Mouse (Mus musculus) splenic B cell, adult 2 months (primary cell): ENCODE results near the gene Fcrla.

ENCODE experiments used
- DNase-seq: peaks from one replicate; pipeline ENCODE4 v3.0.0-alpha.2; 2011; ENCODE audit warnings: low read depth, low spot score
- H3K27me3 ChIP-seq: 2 replicates; pipeline ENCODE4 v1.6.1; 2012; ENCODE audit warnings: mild to moderate bottlenecking, low read length, moderate library complexity, mixed read lengths; ENCODE audit not compliant: control insufficient read depth, poor library complexity, insufficient read depth, severe bottlenecking
- H3K36me3 ChIP-seq: 2 replicates; pipeline ENCODE4 v1.6.1; 2012; ENCODE audit warnings: mild to moderate bottlenecking, low read length, moderate library complexity, mixed read lengths; ENCODE audit not compliant: control insufficient read depth, poor library complexity, insufficient read depth, severe bottlenecking

Gene Fcrla

GRCm38 (mm10) chr1:170911907-170912660 lies 15.3 kb downstream of the Fcrla start:
- Histone ChIP-seq H3K27me3 (no peaks in the 10 kb centered on the region), H3K36me3 (peaks cover under 1% of the 10 kb centered on the region; the same call in 1 of the 2 replicates)
- no peak for DNase-seq

GRCm38 (mm10) chr1:170908341-170908740 lies 19.0 kb downstream of the Fcrla start:
- no peaks in the 10 kb centered on the region for H3K36me3 ChIP-seq
- no peak for DNase-seq
- no peaks in the 10 kb centered on the region for H3K27me3 ChIP-seq

- DNase-seq = peak; percentile 70
- H3K27me3 ChIP-seq = no peaks in the 10 kb centered on the region
- no peaks in the 10 kb centered on the region for H3K36me3 ChIP-seq
Observed at GRCm38 (mm10) chr1:170907456-170908191, 19.8 kb downstream of the Fcrla start.

- no peaks in the 10 kb centered on the region for H3K27me3 ChIP-seq
- no peaks in the 10 kb centered on the region for H3K36me3 ChIP-seq
- DNase-seq = no peak
Observed at GRCm38 (mm10) chr1:170907111-170907455, 20.3 kb downstream of the Fcrla start.

GRCm38 (mm10) chr1:170903485-170903884 lies 23.9 kb downstream of the Fcrla start:
- Histone ChIP-seq H3K27me3 (no peaks in the 10 kb centered on the region), H3K36me3 (no peaks in the 10 kb centered on the region)
- DNase-seq = no peak

- DNase-seq = peak; percentile 92
- no peaks in the 10 kb centered on the region for H3K27me3 ChIP-seq
- H3K36me3 ChIP-seq = no peaks in the 10 kb centered on the region
Observed at GRCm38 (mm10) chr1:170901536-170902238, 25.7 kb downstream of the Fcrla start.

GRCm38 (mm10) chr1:170900799-170901467 lies 26.4 kb downstream of the Fcrla start:
- Histone ChIP-seq H3K36me3 (no peaks in the 10 kb centered on the region), H3K27me3 (no peaks in the 10 kb centered on the region)
- DNase-seq = peak; percentile 89

GRCm38 (mm10) chr1:170898413-170899075 lies 28.8 kb downstream of the Fcrla start:
- Histone ChIP-seq H3K36me3 (no peaks in the 10 kb centered on the region), H3K27me3 (no peaks in the 10 kb centered on the region)
- DNase-seq = peak; percentile 49

- no peaks in the 10 kb centered on the region for H3K36me3 ChIP-seq
- DNase-seq = peak; percentile 74
- H3K27me3 ChIP-seq = no peaks in the 10 kb centered on the region
Observed at GRCm38 (mm10) chr1:170896651-170897281, 30.6 kb downstream of the Fcrla start.

GRCm38 (mm10) chr1:170894603-170895602 lies 32.5 kb downstream of the Fcrla start:
- DNase-seq = peak; percentile 85

GRCm38 (mm10) chr1:170892279-170892678 lies 35.1 kb downstream of the Fcrla start:
- no peak for DNase-seq
- no peaks in the 10 kb centered on the region for H3K36me3 ChIP-seq
- no peaks in the 10 kb centered on the region for H3K27me3 ChIP-seq

More at GRCm38 (mm10) chr1:170894603-170895602, 32.5 kb downstream of the Fcrla start:
- no peaks in the 10 kb centered on the region for H3K27me3 ChIP-seq
- H3K36me3 ChIP-seq = no peaks in the 10 kb centered on the region

GRCm38 (mm10) chr1:170891646-170892045 lies 35.7 kb downstream of the Fcrla start:
- Histone ChIP-seq H3K27me3 (no peaks in the 10 kb centered on the region), H3K36me3 (no peaks in the 10 kb centered on the region)
- no peak for DNase-seq

- Histone ChIP-seq H3K36me3 (no peaks in the 10 kb centered on the region), H3K27me3 (no peaks in the 10 kb centered on the region)
- DNase-seq = no peak
Observed at GRCm38 (mm10) chr1:170889310-170889709, 38.1 kb downstream of the Fcrla start.
